Mouse (Mus musculus): ENCODE data around the gene Ppif.

DNA sequence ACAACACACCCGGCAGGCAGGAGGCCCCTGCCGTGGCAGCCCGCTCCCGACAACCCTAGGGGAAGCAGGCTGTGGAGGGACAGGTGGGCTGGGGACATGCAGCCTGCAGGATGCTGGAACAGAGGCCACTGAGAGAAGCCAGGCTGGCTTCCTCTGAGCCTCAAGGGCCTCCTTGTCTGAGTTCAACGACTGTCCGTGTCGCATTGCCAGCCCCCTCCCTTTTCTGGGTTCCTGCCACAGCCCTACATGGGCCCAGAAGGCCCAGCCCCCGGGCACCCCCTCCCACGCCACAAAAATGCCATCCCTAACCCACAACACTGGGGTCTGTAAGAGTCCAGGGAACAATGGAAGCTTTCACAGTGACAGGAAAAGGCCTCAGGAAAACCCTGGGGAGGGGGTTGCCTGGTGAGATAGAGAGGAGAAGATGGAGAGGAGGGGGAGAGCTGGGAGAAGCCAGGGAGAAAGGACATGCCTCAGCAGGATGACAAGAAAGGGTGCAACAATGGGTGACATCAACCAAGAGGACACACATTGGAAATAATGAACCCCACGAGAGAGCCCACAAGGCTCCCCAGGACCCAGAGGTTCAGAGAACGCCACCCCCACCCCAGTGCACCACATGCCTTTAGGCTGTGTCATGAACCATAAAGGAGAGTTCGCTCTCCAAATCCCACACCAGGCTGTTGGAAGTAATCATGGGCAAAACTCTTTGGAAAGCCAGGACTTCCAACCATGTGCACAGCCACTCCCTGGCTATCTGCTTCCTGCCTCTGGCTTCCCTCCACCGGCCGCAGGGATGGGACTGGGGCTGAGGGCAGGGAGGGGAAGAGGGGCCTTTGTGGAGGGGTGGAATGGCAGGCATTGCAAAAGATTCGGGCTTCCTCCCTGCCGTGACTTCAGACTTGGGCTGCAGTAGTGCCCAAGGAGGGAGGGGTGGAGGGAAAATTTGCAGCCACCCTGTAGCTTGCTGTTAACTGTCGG is 41.1 kb downstream of the Ppif start:
- TF ChIP-seq CTCF (IDR thresholded peaks at IDR 0.05), result no peak
- no peak for TF ChIP-seq EP300 (IDR thresholded peaks at IDR 0.05)
